Mouse (Mus musculus) right cerebral cortex, postnatal 25 days (tissue): Measurements from ENCODE around the gene Hck.

ENCODE experiments used
- DNase-seq: peaks from one replicate; pipeline ENCODE4 v3.0.0; 2022

Hck gene

GRCm38 (mm10) chr2:153108313-153109264 lies at the start of gene Hck:
TSS of gene Hck (plus strand) at chr2:153108468.
- peak; percentile 33 for DNase-seq

DNA sequence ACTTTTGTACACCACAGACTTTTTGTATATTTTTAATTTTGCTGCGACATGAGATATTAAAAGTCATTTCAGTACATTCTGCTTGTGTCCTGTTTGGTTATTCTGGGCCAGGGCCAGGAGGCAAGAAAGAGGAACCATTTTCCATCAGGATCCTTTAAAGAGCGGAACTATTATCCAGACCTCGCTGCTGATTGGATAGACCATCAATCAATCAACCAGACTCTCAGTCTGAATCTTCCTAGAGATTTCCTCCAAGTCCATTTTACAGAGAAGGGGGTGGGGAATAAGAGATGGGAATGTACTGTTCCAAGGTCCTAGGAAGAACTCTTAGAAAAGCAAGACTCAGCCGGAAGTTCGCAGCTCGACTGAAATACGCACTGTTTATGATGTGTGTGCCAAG lies 48.1 kb upstream of the Hck start:
- no peak for DNase-seq

- DNase-seq: peak; percentile 25
Observed at GRCm38 (mm10) chr2:153063394-153063793, 44.9 kb upstream of the Hck start.

GRCm38 (mm10) chr2:153064190-153064970 lies 43.9 kb upstream of the Hck start:
- DNase-seq: no peak

- no peak for DNase-seq
Observed at GRCm38 (mm10) chr2:153065747-153066508, 42.3 kb upstream of the Hck start, which contains the start of gene Ccm2l. TSS of gene Ccm2l (plus strand) at chr2:153065955.

- DNase-seq: no peak
Observed at GRCm38 (mm10) chr2:153066991-153067390, 41.3 kb upstream of the Hck start.

DNA sequence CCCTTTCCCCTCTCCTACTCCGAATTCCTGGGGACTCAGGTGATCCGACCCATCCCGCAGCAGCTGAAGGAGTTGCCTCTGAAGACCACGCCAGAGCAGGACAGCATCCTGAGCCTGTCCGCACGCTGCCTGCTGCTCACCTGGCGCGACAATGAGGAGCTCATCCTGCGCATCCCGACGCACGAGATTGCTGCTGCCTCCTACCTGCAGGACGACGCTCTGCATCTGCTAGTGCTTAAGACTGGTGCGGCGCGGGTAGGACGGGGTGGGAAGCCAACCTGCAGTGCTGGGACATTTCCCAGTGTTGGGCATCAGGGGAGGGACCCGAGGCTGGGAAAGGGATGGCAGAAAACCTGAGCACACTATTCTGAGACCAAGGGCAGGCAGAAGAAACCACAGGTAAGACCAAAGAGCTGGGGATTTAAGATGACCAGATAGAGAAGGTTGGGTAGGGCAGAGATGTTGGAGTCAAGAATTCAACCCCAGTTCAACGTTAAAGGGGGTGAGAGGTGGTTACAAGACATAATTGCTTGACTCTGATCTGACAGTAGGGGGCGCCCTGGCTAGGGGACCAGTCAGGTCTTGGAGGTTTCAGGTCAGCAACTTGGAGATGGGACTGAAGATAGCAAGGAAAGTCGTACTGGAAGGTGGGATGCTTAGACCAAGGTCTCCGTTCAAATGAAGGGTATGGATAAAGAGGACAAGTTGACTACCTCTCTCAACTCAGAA lies 37.3 kb upstream of the Hck start:
- DNase-seq: no peak

- DNase-seq: peak; percentile 73
Observed at GRCm38 (mm10) chr2:153071491-153072184, 36.6 kb upstream of the Hck start.

DNA sequence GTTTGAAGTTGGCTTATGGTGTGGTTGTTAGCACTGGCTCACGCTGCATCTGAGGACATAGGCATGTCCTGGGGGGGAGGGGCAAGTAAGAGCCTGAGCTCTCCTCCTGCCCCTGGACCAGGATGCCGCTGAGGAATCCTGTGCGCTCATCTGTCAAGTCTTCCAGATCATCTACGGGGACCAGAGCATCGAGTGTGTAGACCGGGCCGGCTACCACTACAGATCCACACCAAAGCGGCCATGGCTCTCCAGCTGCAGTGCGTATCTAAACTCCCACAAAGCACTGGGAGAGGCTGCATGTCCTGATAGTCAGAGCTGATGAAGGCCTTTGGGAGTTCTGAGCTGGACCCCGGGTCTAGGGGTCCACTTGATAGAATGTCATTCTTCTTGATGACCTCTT lies 33.6 kb upstream of the Hck start:
- DNase-seq: no peak

DNA sequence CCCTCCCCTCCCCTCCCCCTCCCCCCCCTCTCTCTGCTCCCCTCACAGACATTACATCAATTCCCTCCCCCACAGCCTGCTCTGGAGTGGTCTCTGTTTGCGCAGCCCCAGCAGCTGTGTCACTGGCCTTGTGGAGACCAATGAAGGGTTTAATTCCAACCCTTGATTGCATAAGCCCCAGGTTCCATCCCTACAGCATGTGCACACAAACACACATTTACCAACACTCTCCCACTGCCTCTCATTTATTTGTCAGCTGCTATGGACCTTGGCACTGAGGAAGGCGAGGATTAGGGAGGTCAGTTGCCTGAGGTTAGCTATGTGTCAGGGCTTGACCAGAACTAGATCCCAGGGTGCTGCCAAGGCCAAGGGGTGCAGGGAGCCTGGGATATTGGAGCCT lies 32.3 kb upstream of the Hck start:
- DNase-seq: no peak

GRCm38 (mm10) chr2:153080841-153081523 lies 27.3 kb upstream of the Hck start:
- DNase-seq: peak; percentile 56

DNA sequence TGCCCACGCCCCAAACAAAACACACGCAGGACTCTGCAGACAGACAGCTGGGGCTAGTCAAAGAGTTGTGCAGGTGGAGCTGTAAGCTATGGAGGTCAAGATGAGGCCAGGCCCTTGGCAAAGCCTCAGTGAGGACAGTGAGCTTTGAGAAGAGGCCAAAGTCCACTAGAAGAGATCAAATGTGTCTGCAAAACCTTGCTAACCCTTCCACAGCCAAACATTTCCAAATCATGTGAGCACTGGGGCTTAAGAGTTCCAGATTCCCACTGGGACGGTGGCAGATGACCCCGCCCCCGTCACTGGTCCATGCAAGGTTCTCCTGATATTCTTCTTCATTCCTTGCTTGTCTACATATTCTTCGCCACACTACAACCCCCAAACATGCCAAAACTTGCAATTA lies 26.4 kb upstream of the Hck start:
- no peak for DNase-seq

DNA sequence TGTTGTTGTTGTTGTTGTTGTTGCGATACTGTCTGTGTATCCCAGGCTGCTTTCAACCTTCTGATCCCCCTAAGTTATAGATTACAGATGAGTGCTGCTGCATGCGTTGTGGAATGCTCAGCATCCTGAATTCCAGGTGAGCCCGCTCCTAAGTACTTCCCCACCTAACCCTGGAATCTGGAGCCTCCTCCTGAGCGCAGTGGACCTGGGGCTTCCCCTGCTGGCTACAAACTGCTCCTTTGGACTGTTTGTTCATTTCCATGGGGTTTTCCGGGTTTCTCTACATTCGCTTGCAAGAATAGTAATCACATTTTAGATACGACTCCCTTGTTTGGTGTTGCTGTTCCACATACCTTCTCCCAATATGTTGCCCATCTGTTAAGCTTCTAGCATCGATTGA lies 25.0 kb upstream of the Hck start:
- DNase-seq: no peak

DNA sequence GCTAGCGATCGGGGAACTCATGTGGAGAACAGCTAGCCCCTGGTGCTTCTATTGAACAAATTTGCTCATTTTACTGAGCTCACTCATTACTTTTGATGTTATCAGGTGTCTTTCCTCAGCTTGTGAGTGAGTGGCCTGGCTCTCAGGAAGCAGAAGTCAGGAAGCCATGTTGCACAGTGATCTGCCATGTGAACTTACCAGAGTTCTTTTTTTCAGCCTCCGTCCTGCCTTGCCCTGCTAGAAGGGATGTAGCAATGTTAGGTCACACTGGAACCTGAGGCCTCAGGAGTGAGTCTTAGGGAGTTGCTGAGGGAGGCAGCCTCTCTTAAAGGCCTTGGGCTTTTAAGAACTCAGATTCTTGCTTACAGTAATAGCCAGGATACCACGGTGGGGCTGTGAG lies 24.4 kb upstream of the Hck start:
- no peak for DNase-seq

DNA sequence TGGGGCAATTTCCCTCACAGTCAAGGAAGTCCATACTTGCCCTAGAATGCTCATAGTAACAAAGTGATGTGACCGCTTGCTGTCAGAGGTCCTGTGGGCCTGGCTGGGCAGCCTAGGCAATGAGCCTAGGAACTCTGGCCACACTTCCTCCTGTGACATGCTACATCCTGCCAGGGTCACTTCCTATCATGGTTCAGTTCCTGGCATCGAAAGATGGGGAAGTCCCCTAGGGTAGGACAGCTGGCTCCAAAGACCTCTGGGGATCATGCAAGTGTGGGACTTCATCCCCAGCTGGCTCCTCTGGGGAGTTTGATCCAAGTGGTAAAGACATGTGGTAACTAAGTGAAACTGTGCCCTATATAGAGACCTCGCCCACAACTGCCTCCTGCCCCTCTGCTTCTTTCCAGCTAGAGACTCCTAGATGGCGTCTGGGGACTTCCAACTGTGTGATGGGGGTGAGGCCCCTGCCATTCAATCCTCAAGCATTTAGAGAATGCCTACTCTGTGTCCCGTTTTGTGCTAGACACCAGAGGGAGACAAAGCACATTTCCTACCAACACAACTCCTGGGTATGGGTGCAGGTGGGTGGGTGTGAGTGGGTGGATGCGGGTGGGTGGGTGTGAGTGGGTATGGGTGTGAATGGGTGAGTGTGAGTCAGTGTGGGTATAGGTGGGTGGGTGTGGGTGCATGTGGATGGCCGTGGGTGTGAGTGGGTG lies 23.8 kb upstream of the Hck start:
- no peak for DNase-seq

DNA sequence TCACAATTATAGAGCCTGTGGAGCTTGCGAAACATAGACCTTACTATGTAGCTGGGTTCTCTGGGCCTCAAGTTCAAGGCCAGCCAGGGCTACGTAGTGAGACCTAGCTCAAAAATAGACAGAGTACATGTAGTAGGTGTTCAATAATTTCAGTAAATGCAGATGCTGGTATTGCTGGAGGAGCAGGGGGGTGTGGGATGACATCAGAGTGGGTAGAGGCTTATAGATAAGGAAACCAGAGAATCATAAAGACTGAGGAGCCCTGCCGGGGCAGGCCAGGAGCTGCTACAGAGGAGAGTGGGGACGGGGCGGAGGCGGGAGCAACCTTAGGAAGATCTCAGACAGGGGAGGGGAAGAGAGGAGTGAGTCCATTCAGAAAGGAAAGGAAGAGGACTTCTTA lies 22.7 kb upstream of the Hck start:
- no peak for DNase-seq

DNA sequence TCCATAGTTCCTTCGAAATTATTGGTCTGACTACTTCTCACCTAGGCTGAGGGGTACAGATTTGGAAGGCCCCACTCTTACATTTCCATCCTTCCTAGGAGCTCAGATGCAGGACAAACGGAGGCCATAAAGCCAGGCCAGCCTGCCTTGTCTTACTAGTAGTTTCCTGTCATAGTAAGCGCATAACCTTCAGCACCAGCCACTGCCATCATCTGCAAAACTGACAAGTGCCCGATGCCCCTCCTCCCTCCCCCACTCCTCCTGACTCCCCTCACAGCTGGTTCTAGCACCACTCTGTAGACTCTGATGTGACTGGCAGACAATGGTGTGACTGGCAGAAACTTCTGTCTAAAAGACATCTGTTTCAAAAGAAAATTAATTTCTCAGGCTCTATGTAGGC lies 22.1 kb upstream of the Hck start:
- no peak for DNase-seq

GRCm38 (mm10) chr2:153087091-153087490 lies 21.2 kb upstream of the Hck start:
- peak; percentile 34 for DNase-seq

DNA sequence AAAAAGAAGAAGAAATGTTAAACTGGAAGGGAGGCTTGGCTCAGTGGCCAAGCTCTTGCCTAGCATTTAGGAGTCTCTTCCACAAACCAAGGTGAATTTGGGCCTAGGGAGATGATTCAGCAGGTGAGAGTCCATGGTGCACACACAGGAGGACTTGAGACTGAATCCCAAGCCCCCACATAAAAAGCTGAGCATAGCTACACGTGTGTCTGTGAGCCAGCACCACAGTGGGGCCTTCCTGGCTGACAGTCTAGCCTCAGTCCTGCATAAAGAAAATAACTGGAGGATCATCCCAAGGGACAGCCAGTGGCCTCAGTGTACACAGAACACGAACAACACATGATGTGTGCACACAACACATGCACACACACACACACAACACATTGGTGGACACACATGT lies 19.0 kb upstream of the Hck start:
- no peak for DNase-seq

- DNase-seq: no peak
Observed at GRCm38 (mm10) chr2:153090551-153091165, 17.6 kb upstream of the Hck start.
